Mouse (Mus musculus): ENCODE data around the gene Cct2. TPM values are rescaled to one million over a fixed set of nuclear protein-coding genes. Genes with fewer than 3 reads are reported as not detected.
A peak's percentile ranks its signal among the peaks of the same experiment; 100 is the strongest.
"Not testable (repeated sequence)": the region's sequence is repeated elsewhere in the genome, so short reads cannot be mapped to it uniquely, and the experiment has no call there.

Gene Cct2
- total RNA-seq, 2 experiments from 2014 or later = 211 to 254 TPM

GRCm38 (mm10) chr10:117062894-117063253 lies 740 bp downstream of the Cct2 start:
- DNase-seq (ENCODE audit: low spot score in 2 of 2) = no peak

GRCm38 (mm10) chr10:117055668-117056067 lies 7.9 kb downstream of the Cct2 start:
- no peak for DNase-seq (ENCODE audit: low spot score in 2 of 2)

- no peak for DNase-seq (ENCODE audit: low spot score in 2 of 2)
Measured at GRCm38 (mm10) chr10:117049961-117050597, 13.5 kb downstream of the Cct2 start.

- no peak for DNase-seq (ENCODE audit: low spot score in 2 of 2)
Measured at GRCm38 (mm10) chr10:117049253-117049652, 14.4 kb downstream of the Cct2 start.

- DNase-seq (ENCODE audit: low spot score in 2 of 2) = no peak
Measured at GRCm38 (mm10) chr10:117045175-117046056, 18.2 kb downstream of the Cct2 start, which contains the start of gene Lrrc10. Lrrc10 (plus strand) TSS chr10:117045341.

- DNase-seq (ENCODE audit: low spot score in 2 of 2) = not testable (repeated sequence)
Measured at GRCm38 (mm10) chr10:117043497-117044166, 20.0 kb downstream of the Cct2 start.

- DNase-seq (ENCODE audit: low spot score in 2 of 2) = no peak
Measured at GRCm38 (mm10) chr10:117042295-117042694, 21.3 kb downstream of the Cct2 start.

GRCm38 (mm10) chr10:117040355-117040754 lies 23.3 kb downstream of the Cct2 start:
- no peak for DNase-seq (ENCODE audit: low spot score in 2 of 2)

GRCm38 (mm10) chr10:117033785-117034184 lies 29.8 kb downstream of the Cct2 start:
- DNase-seq (ENCODE audit: low spot score in 2 of 2) = peak; percentile 80 to 85

GRCm38 (mm10) chr10:117031160-117031559 lies 32.5 kb downstream of the Cct2 start:
- no peak for DNase-seq (ENCODE audit: low spot score in 2 of 2)

GRCm38 (mm10) chr10:117026176-117026575 lies 37.4 kb downstream of the Cct2 start:
- no peak for DNase-seq (ENCODE audit: low spot score in 2 of 2)

GRCm38 (mm10) chr10:117025776-117026175 lies 37.8 kb downstream of the Cct2 start:
- not testable (repeated sequence) for DNase-seq (ENCODE audit: low spot score in 2 of 2)

GRCm38 (mm10) chr10:117023693-117024092 lies 39.9 kb downstream of the Cct2 start:
- DNase-seq (ENCODE audit: low spot score in 2 of 2) = no peak

- no peak for DNase-seq (ENCODE audit: low spot score in 2 of 2)
Measured at GRCm38 (mm10) chr10:117021020-117021754, 42.4 kb downstream of the Cct2 start.

- no peak for DNase-seq (ENCODE audit: low spot score in 2 of 2)
Measured at GRCm38 (mm10) chr10:117018281-117018840, 45.3 kb downstream of the Cct2 start.

- no peak for DNase-seq (ENCODE audit: low spot score in 2 of 2)
Measured at GRCm38 (mm10) chr10:117014565-117014964, 49.0 kb downstream of the Cct2 start.

- DNase-seq (ENCODE audit: low spot score in 2 of 2) = no peak
Measured at GRCm38 (mm10) chr10:117013689-117014390, 49.8 kb downstream of the Cct2 start.

- DNase-seq (ENCODE audit: low spot score in 2 of 2) = no peak
Measured at GRCm38 (mm10) chr10:117011047-117011446, 52.6 kb downstream of the Cct2 start.

- DNase-seq (ENCODE audit: low spot score in 2 of 2) = no peak
Measured at GRCm38 (mm10) chr10:117009691-117010090, 53.9 kb downstream of the Cct2 start.

All from adrenal gland, adult 18-20 months (tissue).